Mouse (Mus musculus) neural tube, embryonic 11.5 days (tissue): ENCODE measurements at regions not wholly inside any gene's neighbourhood (a gene's known extent, or its start where the extent isn't known, plus 50 kb on each side); places are given as distances from the start of the nearest gene placed in this dataset.

ENCODE experiments used
- ATAC-seq: fragments of 200-750 bp; cut with Nextera tagmentation; 2 replicates; pipeline ENCODE4 v1.8.0; 2017; ENCODE audit warnings: moderate number of reproducible peaks, mild to moderate bottlenecking, moderate TSS enrichment, moderate library complexity; ENCODE audit not compliant: insufficient read depth, low FRiP score, low TSS enrichment
- DNase-seq: peaks from one replicate; pipeline ENCODE4 v3.0.0-alpha.2; 2015; ENCODE audit warnings: low spot score
- H3K27ac ChIP-seq: fragments of 300-500 bp; sonication (generic); 2 replicates; pipeline ENCODE4 v1.5.1; 2014; ENCODE audit warnings: low read depth, mild to moderate bottlenecking, low read length
- H3K27me3 ChIP-seq: fragments of 300-500 bp; sonication (generic); 2 replicates; pipeline ENCODE4 v1.6.1; 2014; ENCODE audit warnings: mild to moderate bottlenecking, low read length, mixed read lengths; ENCODE audit not compliant: control insufficient read depth, insufficient read depth
- H3K36me3 ChIP-seq: fragments of 300-500 bp; sonication (generic); 2 replicates; pipeline ENCODE4 v1.6.1; 2014; ENCODE audit warnings: mild to moderate bottlenecking, low read length, moderate library complexity, mixed read lengths; ENCODE audit not compliant: control insufficient read depth, insufficient read depth
- H3K4me1 ChIP-seq: fragments of 300-500 bp; sonication (generic); 2 replicates; pipeline ENCODE4 v1.6.1; 2014; ENCODE audit warnings: low read length, mixed read lengths; ENCODE audit not compliant: control insufficient read depth, insufficient read depth
- H3K4me2 ChIP-seq: fragments of 300-500 bp; sonication (generic); 2 replicates; pipeline ENCODE4 v1.6.1; 2014; ENCODE audit warnings: low read depth, mild to moderate bottlenecking, moderate library complexity
- H3K4me3 ChIP-seq: fragments of 300-500 bp; sonication (generic); 2 replicates; pipeline ENCODE4 v1.5.1; 2014; ENCODE audit warnings: low read depth, low read length
- H3K9ac ChIP-seq: fragments of 300-500 bp; sonication (generic); 2 replicates; pipeline ENCODE4 v1.6.1; 2014; ENCODE audit warnings: mild to moderate bottlenecking, low read length
- H3K9me3 ChIP-seq: fragments of 300-500 bp; sonication (generic); 2 replicates; pipeline ENCODE4 v1.6.1; 2016; ENCODE audit warnings: low read length; ENCODE audit not compliant: control insufficient read depth
- WGBS: fragments of 180-500 bp; shearing (Covaris S2); extraction: QIAGEN DNeasy Blood & Tissue Kit; methylation state at CpG from one replicate; pipeline ENCODE4 v1.1.7; 2014; 5-methylcytosine and 5-hydroxymethylcytosine counted together

GRCm38 (mm10) chr9:118294011-118294410, 144.0 kb upstream of the Cmc1 start:
- Histone ChIP-seq H3K27me3 (no peaks in the 10 kb centered on the region), H3K9me3 (no peaks in the 10 kb centered on the region), H3K4me2 (no peak overlapping the region), H3K9ac (no peak overlapping the region), H3K4me1 (no peaks in the 10 kb centered on the region), H3K36me3 (no peaks in the 10 kb centered on the region), H3K4me3 (no peak overlapping the region), H3K27ac (no peak overlapping the region)
- 75% methylated on average over 8 of the region's 8 CpGs for WGBS
- ATAC-seq (no peak), DNase-seq (no peak)

GRCm38 (mm10) chr9:118302785-118303384, 152.9 kb upstream of the Cmc1 start:
- Histone ChIP-seq H3K27me3 (no peaks in the 10 kb centered on the region), H3K27ac (no peak overlapping the region), H3K9me3 (no peaks in the 10 kb centered on the region), H3K4me2 (no peak overlapping the region), H3K4me3 (no peak overlapping the region), H3K4me1 (no peaks in the 10 kb centered on the region), H3K36me3 (no peaks in the 10 kb centered on the region), H3K9ac (no peak overlapping the region)
- no peak for ATAC-seq
- no peak for DNase-seq
- 79% methylated on average over 11 of the region's 11 CpGs for WGBS

- Histone ChIP-seq H3K27me3 (no peaks in the 10 kb centered on the region), H3K36me3 (no peaks in the 10 kb centered on the region), H3K9me3 (no peaks in the 10 kb centered on the region), H3K4me2 (no peak overlapping the region), H3K4me1 (no peaks in the 10 kb centered on the region), H3K9ac (no peak overlapping the region), H3K27ac (no peak overlapping the region), H3K4me3 (no peak overlapping the region)
- WGBS = 84% methylated on average over 18 of the region's 18 CpGs
- DNase-seq (no peak), ATAC-seq (peak; percentile 58; the same call in 1 of the 2 replicates)
These were observed 159.5 kb upstream of the Eomes start for GRCm38 (mm10) chr9:118318357-118319140.

GRCm38 (mm10) chr9:118323796-118324195, 154.2 kb upstream of the Eomes start:
- Histone ChIP-seq H3K9ac (no peak overlapping the region), H3K27me3 (no peaks in the 10 kb centered on the region), H3K4me2 (no peak overlapping the region), H3K9me3 (no peaks in the 10 kb centered on the region), H3K4me1 (no peaks in the 10 kb centered on the region), H3K4me3 (no peak overlapping the region), H3K36me3 (no peaks in the 10 kb centered on the region), H3K27ac (no peak overlapping the region)
- DNase-seq (no peak), ATAC-seq (no peak)
- 53% methylated on average over 12 of the region's 12 CpGs for WGBS

- Histone ChIP-seq H3K9ac (no peak overlapping the region), H3K36me3 (no peaks in the 10 kb centered on the region), H3K27me3 (no peaks in the 10 kb centered on the region), H3K27ac (no peak overlapping the region), H3K4me3 (no peak overlapping the region), H3K9me3 (no peaks in the 10 kb centered on the region), H3K4me1 (no peaks in the 10 kb centered on the region), H3K4me2 (no peak overlapping the region)
- WGBS = 81% methylated on average over 9 of the region's 9 CpGs
- ATAC-seq (no peak), DNase-seq (no peak)
These were observed 151.4 kb upstream of the Eomes start for GRCm38 (mm10) chr9:118326656-118327055.

GRCm38 (mm10) chr9:118327904-118328303, 150.1 kb upstream of the Eomes start:
- 86% methylated on average over 6 of the region's 6 CpGs for WGBS
- DNase-seq = no peak

GRCm38 (mm10) chr9:118341401-118341800, 136.6 kb upstream of the Eomes start:
- DNase-seq = no peak
- H3K27ac ChIP-seq = no peak overlapping the region
- H3K4me2 ChIP-seq = peak overlapping the region; percentile 39
- no peaks in the 10 kb centered on the region for H3K9me3 ChIP-seq
- 0 out of 2 replicates have a peak, but pooled peaks have one; percentile 31 for ATAC-seq
- no peaks in the 10 kb centered on the region for H3K36me3 ChIP-seq
- no peaks in the 10 kb centered on the region for H3K27me3 ChIP-seq
- H3K9ac ChIP-seq = 0 out of 2 replicates have a peak overlapping the region, but pooled peaks have one; percentile 18
- H3K4me3 ChIP-seq = peak overlapping the region; percentile 18
- H3K4me1 ChIP-seq = no peaks in the 10 kb centered on the region
- WGBS = 43% methylated on average over 12 of the region's 12 CpGs

More at GRCm38 (mm10) chr9:118327904-118328303, 150.1 kb upstream of the Eomes start:
- Histone ChIP-seq H3K9me3 (no peaks in the 10 kb centered on the region), H3K4me2 (no peak overlapping the region), H3K9ac (no peak overlapping the region), H3K27ac (no peak overlapping the region), H3K4me1 (no peaks in the 10 kb centered on the region), H3K4me3 (no peak overlapping the region), H3K36me3 (no peaks in the 10 kb centered on the region), H3K27me3 (no peaks in the 10 kb centered on the region)
- ATAC-seq = no peak

GRCm38 (mm10) chr9:118354911-118355310, 123.1 kb upstream of the Eomes start:
- no peak for DNase-seq
- no peak for ATAC-seq
- WGBS = 95% methylated on average over 10 of the region's 10 CpGs

GRCm38 (mm10) chr9:118357406-118357805, 120.6 kb upstream of the Eomes start:
- H3K27ac ChIP-seq = no peak overlapping the region
- no peak overlapping the region for H3K4me3 ChIP-seq
- H3K27me3 ChIP-seq = no peaks in the 10 kb centered on the region
- WGBS = 96% methylated on average over 8 of the region's 8 CpGs
- H3K9ac ChIP-seq = no peak overlapping the region
- H3K36me3 ChIP-seq = no peaks in the 10 kb centered on the region
- no peak for ATAC-seq
- H3K4me1 ChIP-seq = no peaks in the 10 kb centered on the region
- no peaks in the 10 kb centered on the region for H3K9me3 ChIP-seq
- no peak overlapping the region for H3K4me2 ChIP-seq
- no peak for DNase-seq

More at GRCm38 (mm10) chr9:118354911-118355310, 123.1 kb upstream of the Eomes start:
- H3K27ac ChIP-seq = no peak overlapping the region
- no peaks in the 10 kb centered on the region for H3K27me3 ChIP-seq
- H3K4me3 ChIP-seq = no peak overlapping the region
- H3K9ac ChIP-seq = no peak overlapping the region
- H3K9me3 ChIP-seq = no peaks in the 10 kb centered on the region
- H3K36me3 ChIP-seq = no peaks in the 10 kb centered on the region
- no peak overlapping the region for H3K4me2 ChIP-seq
- H3K4me1 ChIP-seq = no peaks in the 10 kb centered on the region
